Mouse (Mus musculus) liver, postnatal 0 days (tissue): Measurements from ENCODE around the gene Rgs12.

Source experiments
- CTCF ChIP-seq: sonication (generic); IDR thresholded peaks from 2 replicates; pipeline ENCODE4 v1.5.1; 2016; ENCODE audit warnings: antibody characterized with exemption, low read depth
- EP300 ChIP-seq: IDR thresholded peaks from 2 replicates; pipeline ENCODE4 v1.6.1; 2016; ENCODE audit warnings: antibody characterized with exemption, low read depth, mild to moderate bottlenecking

GRCm38 (mm10) chr5:34976540-34977292, 27.5 kb downstream of the Rgs12 start:
- TF ChIP-seq CTCF: no peak
- peak; percentile 55; the same call in 1 of the 2 replicates for TF ChIP-seq EP300
